ENCODE assay signal across 10 mouse cellular contexts in the genomic region with DNA sequence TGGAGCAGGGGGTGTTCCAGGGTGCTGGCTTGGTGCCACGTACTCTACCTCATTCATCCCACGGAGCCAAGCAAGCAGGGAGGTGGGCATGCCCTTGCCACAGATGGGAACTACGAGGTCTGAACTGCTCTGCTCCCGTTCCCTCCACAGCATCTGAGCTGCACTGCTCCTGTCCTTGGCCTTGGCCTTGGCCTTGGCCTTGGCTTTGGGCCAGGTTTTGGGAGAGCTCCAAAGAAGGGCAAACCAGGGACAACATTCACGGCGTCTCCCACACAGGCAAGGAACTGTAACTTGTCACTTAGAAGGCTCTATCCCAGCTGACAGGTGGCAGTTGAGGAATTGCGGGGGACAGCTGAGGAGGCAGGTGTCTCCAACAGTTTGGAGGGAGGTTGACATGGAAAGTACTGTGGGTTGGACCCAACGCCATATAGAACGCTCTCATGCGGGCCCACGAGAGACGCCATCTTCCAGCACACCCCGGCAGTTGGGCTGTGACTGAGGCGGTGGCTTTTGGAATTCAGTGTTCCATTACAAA. TPM values are rescaled to one million over a fixed set of nuclear protein-coding genes. Genes with fewer than 3 reads are reported as not detected.
DNase-seq lines count a peak whose midpoint lies in the region; ATAC-seq and TF ChIP-seq lines count a peak whose summit lies in the region.
"Had no signal": no experiment of that assay in that cellular context is flagged by ENCODE, and none has a peak within 500 bp of the region (broad histone marks: within the 10 kb centered on the region; RNA-seq: fewer than 3 reads in every experiment).

No protein-coding gene starts in this region.

- ATAC-seq in limb, embryonic 11.5 days (ENCODE audit: insufficient number of reproducible peaks, low FRiP score, low TSS enrichment, low read depth) = 0 out of 2 replicates have a peak, but pooled peaks have one; percentile 27
- ATAC-seq in hindbrain, embryonic 16.5 days = no peak

- H3K27me3 ChIP-seq in heart, embryonic 10.5 days (ENCODE audit: insufficient read depth, poor library complexity, severe bottlenecking) = peaks cover 16% of the 10 kb centered on the region
- no peaks in the 10 kb centered on the region for H3K27me3 ChIP-seq in spleen, adult 2 months (ENCODE audit: control insufficient read depth, insufficient read depth, low read length)
- H3K27me3 ChIP-seq in limb, embryonic 11.5 days (ENCODE audit: control insufficient read depth, insufficient read depth, low read length) = peaks cover 24% of the 10 kb centered on the region
- peaks cover 44% of the 10 kb centered on the region for H3K27me3 ChIP-seq in midbrain, embryonic 10.5 days (ENCODE audit: low read depth, poor library complexity, severe bottlenecking)
- H3K27me3 ChIP-seq in hindbrain, embryonic 16.5 days (replicated peaks; ENCODE audit: control insufficient read depth, insufficient read depth, low read length) = peaks cover 22% of the 10 kb centered on the region

- DNase-seq in heart, embryonic 10.5 days (ENCODE audit: low spot score) = no peak
- DNase-seq in heart, postnatal 25 days (ENCODE audit: low spot score) = no peak
- DNase-seq in spleen, adult 2 months (ENCODE audit: low read depth in 1 of 2, low spot score in 2 of 2) = no peak
- DNase-seq in spleen, postnatal 36 days (ENCODE audit: low spot score in 2 of 2) = no peak
- DNase-seq in limb, embryonic 11.5 days (ENCODE audit: low spot score) = no peak
- peak; percentile 42 for DNase-seq in thymus, postnatal 25 days
- no peak for DNase-seq in midbrain, embryonic 10.5 days (ENCODE audit: low spot score)
- DNase-seq: layer of hippocampus, postnatal 36 days had no signal

- no peak for TF ChIP-seq POLR2A in spleen, adult 2 months (IDR thresholded peaks at IDR 0.05; ENCODE audit: low read depth, low read length)

- no peaks in the 10 kb centered on the region for H3K9me3 ChIP-seq in heart, embryonic 10.5 days
- H3K9me3 ChIP-seq in limb, embryonic 11.5 days (ENCODE audit: control insufficient read depth, low read length) = no peaks in the 10 kb centered on the region
- no peaks in the 10 kb centered on the region for H3K9me3 ChIP-seq in midbrain, embryonic 10.5 days (replicated peaks)
- H3K9me3 ChIP-seq in hindbrain, embryonic 16.5 days (ENCODE audit: control insufficient read depth, low read length) = no peaks in the 10 kb centered on the region
- H3K9me3 ChIP-seq: embryonic facial prominence, embryonic 12.5 days had no signal

- peaks cover 74% of the 10 kb centered on the region for H3K4me1 ChIP-seq in heart, embryonic 10.5 days
- H3K4me1 ChIP-seq in spleen, adult 2 months (ENCODE audit: control insufficient read depth, insufficient read depth, insufficient read length) = peaks cover 14% of the 10 kb centered on the region; the same call in 1 of the 2 replicates
- H3K4me1 ChIP-seq in limb, embryonic 11.5 days (ENCODE audit: control insufficient read depth, insufficient read depth, low read length) = peaks cover 8% of the 10 kb centered on the region
- H3K4me1 ChIP-seq in midbrain, embryonic 10.5 days = peaks cover 35% of the 10 kb centered on the region
- H3K4me1 ChIP-seq in hindbrain, embryonic 16.5 days (ENCODE audit: control insufficient read depth, insufficient read depth, low read depth, low read length) = peaks cover 18% of the 10 kb centered on the region

- peaks cover 27% of the 10 kb centered on the region for H3K36me3 ChIP-seq in heart, embryonic 10.5 days
- H3K36me3 ChIP-seq in spleen, adult 2 months (ENCODE audit: control insufficient read depth, insufficient read depth, low read length) = no peaks in the 10 kb centered on the region; the same call in 1 of the 2 replicates
- H3K36me3 ChIP-seq in limb, embryonic 11.5 days (ENCODE audit: control insufficient read depth, insufficient read depth, low read length) = no peaks in the 10 kb centered on the region
- no peaks in the 10 kb centered on the region for H3K36me3 ChIP-seq in midbrain, embryonic 10.5 days
- H3K36me3 ChIP-seq in hindbrain, embryonic 16.5 days (ENCODE audit: control insufficient read depth, insufficient read depth, low read length) = no peaks in the 10 kb centered on the region
- H3K36me3 ChIP-seq: embryonic facial prominence, embryonic 12.5 days had no signal

- WGBS in heart, embryonic 10.5 days = 69% methylated on average over 14 of the region's 14 CpGs
- 76% methylated on average over 14 of the region's 14 CpGs for WGBS in spleen, adult 2 months
- 91% methylated on average over 14 of the region's 14 CpGs for WGBS in limb, embryonic 11.5 days
- WGBS in midbrain, embryonic 10.5 days = 94% methylated on average over 14 of the region's 14 CpGs
- WGBS in hindbrain, embryonic 16.5 days = 90% methylated on average over 13 of the region's 14 CpGs

- no peak for TF ChIP-seq CTCF in spleen, adult 2 months (IDR thresholded peaks at IDR 0.05; ENCODE audit: extremely low read depth, insufficient read depth, insufficient read length, insufficient replicate concordance)

- peak overlapping the region; percentile 89 for H3K4me3 ChIP-seq in heart, embryonic 10.5 days
- peak overlapping the region; percentile 28 for H3K4me3 ChIP-seq in spleen, adult 2 months (ENCODE audit: extremely low read depth, insufficient read depth, insufficient read length)
- no peak overlapping the region for H3K4me3 ChIP-seq in limb, embryonic 11.5 days (ENCODE audit: low read depth, low read length)
- H3K4me3 ChIP-seq in midbrain, embryonic 10.5 days = no peak overlapping the region
- H3K4me3 ChIP-seq in hindbrain, embryonic 16.5 days (ENCODE audit: low read length) = no peak overlapping the region
- H3K4me3 ChIP-seq: embryonic facial prominence, embryonic 12.5 days had no signal

- peak overlapping the region; percentile 96 for H3K27ac ChIP-seq in heart, embryonic 10.5 days
- peak overlapping the region; percentile 82 for H3K27ac ChIP-seq in spleen, adult 2 months (ENCODE audit: insufficient read depth, low read length)
- H3K27ac ChIP-seq in limb, embryonic 11.5 days (replicated peaks; ENCODE audit: low read depth, low read length) = no peak overlapping the region
- H3K27ac ChIP-seq in midbrain, embryonic 10.5 days (replicated peaks) = no peak overlapping the region
- no peak overlapping the region for H3K27ac ChIP-seq in hindbrain, embryonic 16.5 days (ENCODE audit: low read depth, low read length)
- H3K27ac ChIP-seq: embryonic facial prominence, embryonic 12.5 days had no signal

- H3K9ac ChIP-seq in limb, embryonic 11.5 days (ENCODE audit: low read length) = no peak overlapping the region
- no peak overlapping the region for H3K9ac ChIP-seq in hindbrain, embryonic 16.5 days (ENCODE audit: low read depth, low read length)

- intact Hi-C loops in heart, postnatal 25 days (cut with DNase I) = no loop called here

- no peak overlapping the region for H3K4me2 ChIP-seq in limb, embryonic 11.5 days (ENCODE audit: low read depth, severe bottlenecking)
- no peak overlapping the region for H3K4me2 ChIP-seq in hindbrain, embryonic 16.5 days (ENCODE audit: low read length)
- H3K4me2 ChIP-seq: embryonic facial prominence, embryonic 12.5 days had no signal

RNA-seq across cellular contexts. Expression of a gene that starts 5.4 kb away (rescaled TPM):
- 37.7 and 60.1 TPM in 2 replicates for polyA plus RNA-seq in heart, embryonic 10.5 days (2016; fragmentation: Nextera tagmentation; extraction: Ambion mirVana)
- total RNA-seq in heart, postnatal 25 days (2021) = 10 to 100 TPM; 20.0 TPM
- 33.1 and 48.3 TPM in 2 replicates for polyA plus RNA-seq in spleen, adult 2 months (2012; rRNA removed)
- polyA plus RNA-seq in limb, embryonic 11.5 days (2014; fragmentation: Nextera tagmentation; extraction: Ambion mirVana) = 1.9 and 2.1 TPM in 2 replicates
- polyA plus RNA-seq in midbrain, embryonic 10.5 days (2016; fragmentation: Nextera tagmentation; extraction: Ambion mirVana) = 1.3 and 1.6 TPM in 2 replicates
- polyA plus RNA-seq in hindbrain, embryonic 16.5 days (2015; fragmentation: Nextera tagmentation; extraction: Ambion mirVana) = 0.50 and 0.69 TPM in 2 replicates

RNA-seq across cellular contexts. Expression of a gene that starts 16.1 kb away (rescaled TPM):
- 10.9 and 12.9 TPM in 2 replicates for polyA plus RNA-seq in heart, embryonic 10.5 days (2016; fragmentation: Nextera tagmentation; extraction: Ambion mirVana)
- total RNA-seq in heart, postnatal 25 days (2021) = 10 to 100 TPM; 31.8 to 33.7 TPM
- 2.6 and 4.6 TPM in 2 replicates for polyA plus RNA-seq in spleen, adult 2 months (2012; rRNA removed)
- polyA plus RNA-seq in limb, embryonic 11.5 days (2014; fragmentation: Nextera tagmentation; extraction: Ambion mirVana) = 2.7 and 3.8 TPM in 2 replicates
- 7.1 and 7.8 TPM in 2 replicates for polyA plus RNA-seq in midbrain, embryonic 10.5 days (2016; fragmentation: Nextera tagmentation; extraction: Ambion mirVana)
- 31.1 and 33.2 TPM in 2 replicates for polyA plus RNA-seq in hindbrain, embryonic 16.5 days (2015; fragmentation: Nextera tagmentation; extraction: Ambion mirVana)

Comparison
In these comparisons a context has a peak if more than half of its experiments do, and no peak if none do; other contexts are left out.
1. H3K27ac ChIP-seq: peak in heart, embryonic 10.5 days (single experiment) and spleen, adult 2 months (single experiment); none in limb, embryonic 11.5 days (single experiment), midbrain, embryonic 10.5 days (single experiment) and hindbrain, embryonic 16.5 days (single experiment).
2. H3K4me3 ChIP-seq: peak in heart, embryonic 10.5 days (single experiment) and spleen, adult 2 months (single experiment); none in limb, embryonic 11.5 days (single experiment), midbrain, embryonic 10.5 days (single experiment) and hindbrain, embryonic 16.5 days (single experiment).
3. RNA of a gene that starts 5.4 kb away (polyA plus RNA-seq): 37.7 to 60.1 TPM in heart, embryonic 10.5 days and 33.1 to 48.3 TPM in spleen, adult 2 months; 1.9 to 2.1 TPM in limb, embryonic 11.5 days, 1.3 to 1.6 TPM in midbrain, embryonic 10.5 days and 0.50 to 0.69 TPM in hindbrain, embryonic 16.5 days; every median in the first group is over 10 times any median in the second.